Mouse (Mus musculus): ENCODE measurements at regions not wholly inside any gene's neighbourhood (a gene's known extent, or its start where the extent isn't known, plus 50 kb on each side); places are given as distances from the start of the nearest gene placed in this dataset.

GRCm38 (mm10) chr13:107308958-107309639, 287.2 kb upstream of the Kif2a start:
- no peaks in the 10 kb centered on the region for H3K36me3 ChIP-seq
- 0 out of 2 replicates have a peak overlapping the region, but pooled peaks have one; percentile 24 for H3K27ac ChIP-seq
- 0 out of 2 replicates have a peak, but pooled peaks cover 6% of the 10 kb centered on the region for H3K4me1 ChIP-seq (replicated peaks)
- WGBS: 50% methylated on average over 6 of the region's 6 CpGs
- no peak overlapping the region for H3K4me3 ChIP-seq
- H3K4me2 ChIP-seq: no peak overlapping the region
- no peak overlapping the region for H3K9ac ChIP-seq
- no peaks in the 10 kb centered on the region for H3K27me3 ChIP-seq
- H3K9me3 ChIP-seq: no peaks in the 10 kb centered on the region
- ATAC-seq (ENCODE audit: low FRiP score): peak; percentile 84

DNA sequence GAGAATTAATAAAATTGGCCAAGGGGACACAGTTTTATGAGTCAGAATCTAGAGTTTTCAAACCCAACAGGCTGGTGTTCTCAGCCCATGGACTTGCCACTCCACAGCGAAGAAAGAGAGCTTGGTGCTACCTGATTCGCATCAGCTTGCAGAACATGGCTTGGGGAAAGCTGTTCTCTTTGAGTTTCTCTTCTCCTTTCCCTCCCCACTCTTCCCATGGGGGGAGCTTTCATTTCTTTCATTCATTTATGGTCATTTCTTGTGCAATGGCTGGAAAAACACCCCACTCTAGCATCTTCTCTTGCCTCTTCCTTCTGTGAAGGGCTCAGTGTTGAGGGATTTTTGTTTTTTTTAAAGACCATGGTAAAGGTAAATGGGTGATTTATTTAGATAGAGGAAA, 286.5 kb upstream of the Kif2a start:
- WGBS: 90% methylated on average over 2 of the region's 2 CpGs
- Histone ChIP-seq H3K9me3 (no peaks in the 10 kb centered on the region), H3K36me3 (no peaks in the 10 kb centered on the region), H3K27me3 (no peaks in the 10 kb centered on the region), H3K27ac (no peak overlapping the region), H3K4me3 (no peak overlapping the region), H3K9ac (no peak overlapping the region), H3K4me2 (no peak overlapping the region), H3K4me1 (replicated peaks) (peaks cover 6% of the 10 kb centered on the region; the same call in 1 of the 2 replicates)
- no peak for ATAC-seq (ENCODE audit: low FRiP score)

DNA sequence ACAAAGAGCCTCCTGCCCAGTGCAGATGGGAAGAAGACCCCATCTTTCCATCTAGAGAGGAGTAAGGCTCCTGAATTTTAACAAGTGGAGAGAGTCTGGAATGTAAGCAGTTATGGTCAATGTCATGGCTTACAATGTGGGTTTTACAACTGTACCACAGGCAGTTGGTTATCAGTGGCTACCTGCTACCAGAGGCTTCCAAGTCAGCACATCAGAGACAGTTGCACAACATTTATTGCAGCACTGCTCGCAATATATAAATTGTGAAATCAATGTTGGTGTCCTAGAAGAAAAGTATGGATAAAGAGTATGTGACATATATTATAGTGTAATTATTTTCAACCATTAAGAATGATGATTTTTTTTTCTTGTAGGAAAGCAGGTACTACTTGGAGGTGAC, 285.0 kb upstream of the Kif2a start:
- WGBS: 93% methylated on average over 1 of the region's 1 CpGs

DNA sequence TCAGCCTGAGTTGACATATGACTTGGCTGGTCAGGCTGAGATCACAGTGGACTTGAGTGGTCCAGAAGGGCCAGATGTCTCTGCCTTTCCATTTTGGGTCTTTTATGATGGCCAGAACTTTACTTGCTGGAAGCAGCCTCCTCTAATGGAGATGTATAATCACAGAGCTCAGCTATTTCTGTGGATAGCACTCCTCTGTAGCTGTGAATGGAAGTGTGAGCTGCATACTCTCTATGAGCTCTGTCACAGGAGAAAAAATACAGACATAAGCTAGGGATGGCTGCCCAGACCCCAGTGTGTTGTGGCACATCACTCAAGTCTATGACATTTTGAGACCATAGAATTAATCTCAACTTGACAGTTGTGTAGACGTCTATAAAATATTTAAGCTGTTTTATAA, 284.3 kb upstream of the Kif2a start:
- peaks cover 6% of the 10 kb centered on the region; the same call in 1 of the 2 replicates for H3K4me1 ChIP-seq (replicated peaks)
- H3K4me3 ChIP-seq: no peak overlapping the region
- no peaks in the 10 kb centered on the region for H3K36me3 ChIP-seq
- WGBS: 90% methylated on average over 1 of the region's 1 CpGs
- no peaks in the 10 kb centered on the region for H3K9me3 ChIP-seq
- H3K27ac ChIP-seq: no peak overlapping the region
- ATAC-seq (ENCODE audit: low FRiP score): no peak
- no peaks in the 10 kb centered on the region for H3K27me3 ChIP-seq
- H3K4me2 ChIP-seq: no peak overlapping the region
- no peak overlapping the region for H3K9ac ChIP-seq

More for the DNA sequence above, 285.0 kb upstream of the Kif2a start:
- H3K27ac ChIP-seq: no peak overlapping the region
- ATAC-seq (ENCODE audit: low FRiP score): no peak
- no peak overlapping the region for H3K9ac ChIP-seq
- no peak overlapping the region for H3K4me3 ChIP-seq
- peaks cover 6% of the 10 kb centered on the region; the same call in 1 of the 2 replicates for H3K4me1 ChIP-seq (replicated peaks)
- no peaks in the 10 kb centered on the region for H3K27me3 ChIP-seq
- no peak overlapping the region for H3K4me2 ChIP-seq
- no peaks in the 10 kb centered on the region for H3K9me3 ChIP-seq
- H3K36me3 ChIP-seq: no peaks in the 10 kb centered on the region

DNA sequence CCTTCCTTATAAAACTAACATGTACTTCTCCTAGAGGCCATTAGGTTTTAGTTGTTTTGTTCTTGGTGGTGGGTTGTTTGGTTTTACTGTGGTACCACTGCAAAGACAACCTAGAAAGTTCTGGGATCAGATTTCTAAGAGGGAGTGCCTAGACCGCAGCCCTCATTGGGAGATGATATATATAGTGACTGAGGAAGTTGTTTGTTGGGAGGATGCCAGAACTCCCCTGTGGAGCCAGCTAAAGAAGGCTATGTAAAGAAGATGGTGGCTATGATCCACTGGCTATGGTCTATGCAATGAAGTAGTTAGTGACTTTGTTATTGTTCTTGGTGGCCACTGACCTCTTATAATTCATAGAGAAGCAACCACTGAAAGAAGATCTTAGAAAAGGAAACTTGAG, 283.8 kb upstream of the Kif2a start:
- no peaks in the 10 kb centered on the region for H3K36me3 ChIP-seq
- peaks cover 6% of the 10 kb centered on the region; the same call in 1 of the 2 replicates for H3K4me1 ChIP-seq (replicated peaks)
- WGBS: 84% methylated on average over 1 of the region's 1 CpGs
- ATAC-seq (ENCODE audit: low FRiP score): no peak
- H3K9ac ChIP-seq: no peak overlapping the region
- H3K27me3 ChIP-seq: no peaks in the 10 kb centered on the region
- H3K4me2 ChIP-seq: no peak overlapping the region
- no peaks in the 10 kb centered on the region for H3K9me3 ChIP-seq
- no peak overlapping the region for H3K27ac ChIP-seq
- H3K4me3 ChIP-seq: no peak overlapping the region

GRCm38 (mm10) chr13:107303878-107304277, 282.0 kb upstream of the Kif2a start:
- H3K4me3 ChIP-seq: no peak overlapping the region
- no peak overlapping the region for H3K27ac ChIP-seq
- ATAC-seq (ENCODE audit: low FRiP score): no peak
- H3K9me3 ChIP-seq: no peaks in the 10 kb centered on the region
- no peak overlapping the region for H3K9ac ChIP-seq
- H3K27me3 ChIP-seq: no peaks in the 10 kb centered on the region
- 72% methylated on average over 7 of the region's 7 CpGs for WGBS
- no peaks in the 10 kb centered on the region for H3K36me3 ChIP-seq
- H3K4me1 ChIP-seq (replicated peaks): peaks cover 1% of the 10 kb centered on the region; the same call in 1 of the 2 replicates
- no peak overlapping the region for H3K4me2 ChIP-seq

DNA sequence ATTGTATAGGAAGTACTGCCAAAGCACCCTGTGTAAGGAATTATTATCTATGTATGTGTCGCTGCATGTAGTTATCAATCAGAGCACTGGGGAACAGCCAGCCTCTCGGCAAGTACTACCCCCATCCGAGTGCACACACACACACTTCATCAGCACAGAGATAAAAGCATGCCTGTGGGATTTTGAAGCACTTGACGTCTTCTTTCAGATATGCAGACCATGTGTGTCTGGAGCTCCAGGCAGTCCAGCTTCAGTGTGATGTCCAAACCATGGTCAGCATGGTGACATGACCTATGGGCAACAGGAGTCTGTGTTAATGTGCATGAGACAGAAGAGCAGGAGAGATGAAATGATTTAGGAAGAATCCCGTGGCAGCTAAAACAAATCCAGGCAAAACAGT, 281.4 kb upstream of the Kif2a start:
- no peaks in the 10 kb centered on the region; the same call in 1 of the 2 replicates for H3K4me1 ChIP-seq (replicated peaks)
- no peak overlapping the region for H3K9ac ChIP-seq
- no peak overlapping the region for H3K27ac ChIP-seq
- H3K4me2 ChIP-seq: no peak overlapping the region
- no peaks in the 10 kb centered on the region for H3K27me3 ChIP-seq
- no peak overlapping the region for H3K4me3 ChIP-seq
- ATAC-seq (ENCODE audit: low FRiP score): no peak
- H3K9me3 ChIP-seq: no peaks in the 10 kb centered on the region
- 73% methylated on average over 5 of the region's 5 CpGs for WGBS
- no peaks in the 10 kb centered on the region for H3K36me3 ChIP-seq

DNA sequence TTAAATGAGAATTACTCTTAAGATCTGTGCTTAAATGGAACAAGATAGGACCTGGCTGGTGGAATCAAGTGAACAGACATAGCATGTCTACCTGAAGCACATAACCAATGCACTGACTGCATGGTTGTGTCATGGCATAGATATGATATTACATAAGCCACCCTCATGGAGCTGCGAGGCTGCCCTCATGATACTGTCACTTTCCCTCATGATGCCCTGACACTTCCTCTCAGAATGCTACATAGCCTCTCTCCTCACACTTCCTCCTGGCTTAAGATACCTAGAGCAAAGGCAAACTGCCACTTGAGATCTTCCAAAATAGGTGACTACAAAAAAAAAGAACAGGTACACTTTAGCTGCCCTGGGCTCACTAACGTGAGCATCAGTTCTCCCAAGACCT, 278.9 kb upstream of the Kif2a start:
- 93% methylated on average over 2 of the region's 2 CpGs for WGBS
- Histone ChIP-seq H3K27ac (no peak overlapping the region), H3K4me1 (replicated peaks) (no peaks in the 10 kb centered on the region; the same call in 1 of the 2 replicates)

DNA sequence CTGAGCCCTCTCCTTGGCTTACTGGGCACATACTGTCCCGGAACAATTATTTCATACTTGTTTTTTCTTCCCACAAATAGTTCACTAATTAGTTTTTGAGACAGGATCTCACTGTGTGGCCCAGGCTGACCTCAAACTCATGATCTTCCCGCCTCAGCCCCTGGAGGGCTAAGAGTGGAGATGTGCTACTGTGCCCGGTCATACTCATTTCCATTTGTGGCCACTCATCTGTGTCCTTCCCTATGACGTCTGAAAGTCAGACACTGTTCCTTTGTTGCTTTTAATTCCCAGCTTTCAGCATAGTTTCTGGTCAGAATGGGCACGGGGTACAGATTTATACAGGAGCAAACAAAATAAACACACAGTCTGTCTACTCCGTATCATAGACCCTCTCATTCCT, 242.7 kb upstream of the Kif2a start:
- no peak for ATAC-seq (ENCODE audit: low FRiP score)
- no peak overlapping the region for H3K4me2 ChIP-seq
- no peaks in the 10 kb centered on the region for H3K27me3 ChIP-seq
- 75% methylated on average over 6 of the region's 6 CpGs for WGBS
- no peak overlapping the region for H3K9ac ChIP-seq
- H3K9me3 ChIP-seq: no peaks in the 10 kb centered on the region
- no peaks in the 10 kb centered on the region for H3K36me3 ChIP-seq
- no peak overlapping the region for H3K27ac ChIP-seq
- H3K4me3 ChIP-seq: no peak overlapping the region
- no peaks in the 10 kb centered on the region for H3K4me1 ChIP-seq (replicated peaks)

More for the DNA sequence above, 278.9 kb upstream of the Kif2a start:
- no peak overlapping the region for H3K4me3 ChIP-seq
- H3K9ac ChIP-seq: no peak overlapping the region
- H3K36me3 ChIP-seq: no peaks in the 10 kb centered on the region
- H3K27me3 ChIP-seq: no peaks in the 10 kb centered on the region
- H3K9me3 ChIP-seq: no peaks in the 10 kb centered on the region
- no peak for ATAC-seq (ENCODE audit: low FRiP score)
- H3K4me2 ChIP-seq: no peak overlapping the region

DNA sequence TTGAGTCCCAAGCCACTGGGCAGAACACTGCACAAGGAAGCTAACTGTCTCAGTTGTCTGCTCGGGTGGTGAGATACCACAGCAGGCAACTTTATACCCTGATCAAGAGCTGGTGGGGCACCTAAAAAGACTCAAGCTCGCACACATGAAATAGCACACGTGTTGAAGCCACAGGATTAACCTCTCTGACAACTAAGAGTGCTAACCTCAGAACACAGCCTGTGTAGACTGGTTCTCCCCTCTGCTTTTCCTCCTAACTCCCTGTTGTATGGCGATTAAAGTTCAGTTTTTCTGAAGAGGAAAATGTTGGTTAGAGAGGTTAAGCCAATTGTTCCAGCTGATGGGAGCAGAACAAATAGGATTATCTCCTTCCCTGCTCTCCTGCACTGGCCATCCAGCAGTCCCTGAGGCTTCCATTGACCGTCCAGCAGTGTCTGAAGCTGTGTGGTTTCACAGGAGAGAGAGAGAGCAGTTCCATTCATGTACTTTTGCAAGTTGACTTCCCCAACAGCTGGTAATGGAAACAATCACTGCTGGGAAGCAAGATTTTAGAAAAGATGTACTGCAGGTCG, 239.6 kb upstream of the Kif2a start:
- Histone ChIP-seq H3K27me3 (no peaks in the 10 kb centered on the region), H3K36me3 (no peaks in the 10 kb centered on the region), H3K4me2 (no peak overlapping the region), H3K9ac (no peak overlapping the region), H3K27ac (no peak overlapping the region), H3K9me3 (no peaks in the 10 kb centered on the region), H3K4me1 (replicated peaks) (no peaks in the 10 kb centered on the region), H3K4me3 (no peak overlapping the region)
- ATAC-seq (ENCODE audit: low FRiP score): no peak
- WGBS: 66% methylated on average over 6 of the region's 6 CpGs

GRCm38 (mm10) chr13:107260274-107260673, 238.3 kb upstream of the Kif2a start:
- no peaks in the 10 kb centered on the region for H3K4me1 ChIP-seq (replicated peaks)
- H3K27me3 ChIP-seq: no peaks in the 10 kb centered on the region
- H3K4me3 ChIP-seq: no peak overlapping the region
- H3K27ac ChIP-seq: no peak overlapping the region
- H3K4me2 ChIP-seq: no peak overlapping the region
- no peak overlapping the region for H3K9ac ChIP-seq
- ATAC-seq (ENCODE audit: low FRiP score): no peak
- 80% methylated on average over 4 of the region's 4 CpGs for WGBS
- no peaks in the 10 kb centered on the region for H3K36me3 ChIP-seq
- no peaks in the 10 kb centered on the region for H3K9me3 ChIP-seq

DNA sequence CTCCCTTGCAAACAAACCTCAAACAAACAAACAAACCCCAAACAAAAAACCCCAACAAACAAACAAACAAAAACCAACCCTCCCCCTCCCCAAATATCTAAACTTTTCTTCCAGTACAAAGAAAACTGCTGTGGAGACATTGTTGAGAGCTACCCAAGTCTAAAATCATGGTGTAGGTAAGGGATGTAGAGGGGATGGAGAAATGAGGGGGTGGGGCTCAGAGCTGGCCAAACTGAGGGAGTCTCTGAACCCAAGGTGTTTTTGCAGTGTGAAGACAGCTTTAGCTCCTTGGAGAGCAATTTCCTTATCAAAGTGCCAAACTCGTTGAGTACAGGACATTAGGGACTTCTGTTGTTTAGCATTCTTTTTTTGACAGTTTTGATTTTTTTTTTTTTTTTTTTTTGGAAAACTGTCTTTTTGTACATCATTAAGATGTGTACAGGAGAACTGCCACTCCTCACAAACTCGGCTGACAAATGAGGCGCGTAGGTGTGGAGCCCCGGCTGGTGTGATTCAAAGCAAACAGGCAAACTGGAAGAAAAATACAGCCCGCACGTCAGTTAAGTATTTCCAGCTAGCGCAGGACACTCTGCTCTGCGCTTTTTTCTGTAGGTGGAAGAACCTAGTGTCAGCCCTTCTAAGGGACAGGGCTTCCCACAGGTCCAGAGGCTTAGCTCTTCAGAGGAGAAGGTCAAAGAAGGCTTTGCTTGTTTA, 226.0 kb upstream of the Kif2a start:
- no peak overlapping the region for H3K4me3 ChIP-seq
- H3K9me3 ChIP-seq: no peaks in the 10 kb centered on the region
- peaks cover 17% of the 10 kb centered on the region for H3K4me1 ChIP-seq (replicated peaks)
- ATAC-seq (ENCODE audit: low FRiP score): no peak
- no peak overlapping the region for H3K9ac ChIP-seq
- peak overlapping the region; percentile 51; the same call in 1 of the 2 replicates for H3K4me2 ChIP-seq
- 0 out of 2 replicates have a peak, but pooled peaks cover 5% of the 10 kb centered on the region for H3K27me3 ChIP-seq
- no peak overlapping the region for H3K27ac ChIP-seq
- H3K36me3 ChIP-seq: no peaks in the 10 kb centered on the region
- WGBS: 45% methylated on average over 9 of the region's 9 CpGs
